Mouse (Mus musculus): ENCODE data around the gene Cfap97d2. TPM values are rescaled to one million over a fixed set of nuclear protein-coding genes. Genes with fewer than 3 reads are reported as not detected.

Cfap97d2 gene
- total RNA-seq (2015; ENCODE audit: low replicate concordance) = not detected in 2 replicates
- total RNA-seq (2017; ENCODE audit: low replicate concordance) = not detected in 2 replicates

DNA sequence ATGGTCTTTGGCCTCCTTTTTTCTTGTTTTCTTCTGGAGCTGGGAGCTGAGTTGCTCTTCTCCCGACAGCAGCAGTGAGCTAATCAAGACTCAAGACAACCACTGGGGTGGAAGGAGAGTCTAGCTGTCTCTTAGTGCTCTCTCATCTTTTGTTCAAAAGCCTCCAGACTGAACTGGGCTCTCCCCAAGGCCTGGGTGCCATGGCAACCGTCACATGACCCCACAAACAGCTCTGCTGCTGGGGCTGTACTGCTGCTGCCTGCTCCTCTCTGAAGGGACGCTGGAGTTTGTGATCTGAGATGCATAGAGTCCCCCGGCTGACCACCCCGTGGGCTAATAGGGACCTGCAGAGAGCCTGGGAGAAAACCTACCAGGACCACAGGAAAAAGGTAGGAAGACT, at the start of gene Cfap97d2:
Cfap97d2 (plus strand) TSS at position 222 of the 400 bp plus-strand sequence.
- ATAC-seq (replicated peaks; ENCODE audit: low FRiP score, poor library complexity, severe bottlenecking) = no peak

DNA sequence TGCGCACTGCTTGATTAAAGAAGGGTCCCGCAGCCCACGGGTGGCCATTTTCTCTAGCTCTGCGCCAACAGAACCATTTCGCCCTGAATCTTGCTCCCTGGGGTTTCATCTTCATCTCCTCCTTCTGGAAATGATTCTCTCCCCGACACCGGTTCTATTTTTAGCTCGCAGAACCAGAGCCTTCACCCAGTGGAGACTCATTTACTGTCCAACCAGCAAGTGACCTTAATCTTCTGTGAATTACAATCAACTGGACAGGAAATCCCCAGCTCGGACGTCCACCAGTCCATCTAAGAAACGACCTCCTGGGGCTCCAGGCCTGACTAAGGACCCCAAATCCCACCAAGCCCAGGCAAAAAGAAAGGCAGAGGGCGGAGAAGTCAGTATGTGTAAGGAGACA, 48.2 kb upstream of the Cfap97d2 start:
- ATAC-seq (replicated peaks; ENCODE audit: low FRiP score, poor library complexity, severe bottlenecking) = no peak

DNA sequence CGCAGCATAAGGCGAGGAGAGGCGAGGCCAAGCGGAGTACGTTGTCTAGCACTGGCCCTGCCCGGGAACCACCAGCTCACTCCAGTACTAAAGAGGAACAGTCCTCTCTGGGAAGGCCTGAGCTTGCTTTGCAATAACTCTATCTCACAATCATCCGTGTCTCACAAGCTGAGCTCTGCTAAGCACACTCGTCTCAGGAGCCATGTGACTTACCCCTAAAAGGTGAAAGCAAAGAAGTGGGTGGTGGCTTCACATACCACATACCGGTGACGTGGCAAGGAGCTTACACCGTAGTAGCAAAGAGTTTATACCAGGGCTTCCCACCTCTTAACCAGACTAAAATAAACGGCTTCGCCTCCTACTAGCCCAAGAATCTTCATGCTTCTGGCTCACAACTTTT, 45.4 kb upstream of the Cfap97d2 start:
- ATAC-seq (replicated peaks; ENCODE audit: low FRiP score, poor library complexity, severe bottlenecking) = no peak

DNA sequence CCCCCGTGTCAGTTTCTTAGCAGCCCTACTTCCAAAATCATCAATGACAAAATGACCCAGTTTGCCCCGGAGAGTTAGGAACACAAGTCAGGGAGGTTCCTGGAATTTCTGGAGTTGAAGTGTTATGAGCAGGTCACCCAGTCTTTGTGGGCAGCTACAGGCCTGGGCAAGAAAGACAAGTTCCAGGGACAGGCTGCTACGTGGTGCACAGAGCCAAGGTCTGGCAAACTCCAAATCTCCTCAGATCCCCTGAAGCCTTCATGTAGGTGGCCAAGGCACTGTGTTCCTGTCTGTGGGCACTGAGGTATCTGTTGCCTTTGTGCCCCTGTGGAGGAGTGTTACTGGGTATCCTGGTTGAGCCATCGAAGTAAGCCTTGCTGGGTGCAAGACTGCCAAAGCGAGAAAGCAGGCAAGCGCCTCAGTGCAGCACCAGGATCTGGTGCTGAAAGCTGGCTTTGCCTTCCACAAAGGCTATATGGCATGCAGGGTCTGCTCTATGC, 40.9 kb upstream of the Cfap97d2 start:
- no peak for ATAC-seq (replicated peaks; ENCODE audit: low FRiP score, poor library complexity, severe bottlenecking)

DNA sequence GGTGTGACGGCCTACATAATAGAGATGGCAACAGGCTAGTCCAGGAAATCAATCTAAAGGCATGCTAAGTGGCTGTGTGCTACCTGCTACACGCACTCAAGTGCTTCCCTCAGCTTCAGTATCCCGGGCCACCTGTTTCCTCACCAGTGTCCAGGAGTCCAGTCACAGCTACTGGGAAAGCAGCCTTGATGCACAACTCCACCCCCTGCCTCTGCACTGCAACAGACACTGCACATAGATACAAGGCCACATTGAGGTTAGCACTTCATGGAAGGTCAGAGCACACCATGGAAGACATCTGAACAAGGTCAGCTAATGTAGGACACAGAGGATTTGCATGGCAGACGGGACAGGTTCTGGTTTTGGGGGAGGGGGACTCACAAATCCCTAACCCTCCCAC, 40.2 kb upstream of the Cfap97d2 start:
- ATAC-seq (replicated peaks; ENCODE audit: low FRiP score, poor library complexity, severe bottlenecking) = no peak

DNA sequence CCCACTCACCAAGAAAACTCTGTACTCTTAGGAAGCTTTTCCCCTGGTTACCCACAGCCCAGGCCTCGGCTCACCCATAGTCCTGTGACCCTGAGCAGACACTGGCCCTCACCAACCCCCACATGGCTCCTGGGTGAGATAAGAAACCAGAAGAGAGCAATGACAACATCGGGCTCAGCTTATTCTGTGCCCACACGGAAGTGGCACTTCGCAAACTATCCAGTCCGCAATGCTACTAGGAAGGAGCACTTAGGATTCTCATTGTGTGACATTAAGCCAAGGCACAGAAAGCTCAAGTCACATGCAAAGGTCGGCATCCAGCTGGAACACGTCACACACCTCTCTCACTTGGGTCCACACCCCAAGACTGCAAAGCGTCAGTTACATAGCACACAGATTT, 39.7 kb upstream of the Cfap97d2 start:
- ATAC-seq (replicated peaks; ENCODE audit: low FRiP score, poor library complexity, severe bottlenecking) = no peak

DNA sequence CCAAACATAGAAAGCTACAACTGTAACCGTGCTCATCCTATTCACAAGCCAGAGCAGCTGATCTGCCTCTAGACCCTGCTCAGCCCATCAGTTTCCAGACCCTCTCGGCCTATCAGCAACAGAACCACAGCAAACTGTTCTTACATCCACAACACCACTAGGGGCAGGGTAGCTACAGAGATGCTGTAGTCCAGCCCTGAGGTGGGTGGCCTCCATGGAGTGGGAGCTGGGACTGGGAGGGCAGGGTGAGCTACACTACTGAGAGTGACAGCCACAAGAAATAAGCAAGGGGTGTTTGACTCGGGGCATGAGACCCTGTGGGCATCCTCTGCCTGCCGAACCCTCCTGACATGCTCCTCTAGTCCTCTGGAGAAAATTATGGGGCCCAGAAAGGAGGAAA, 37.8 kb upstream of the Cfap97d2 start:
- ATAC-seq (replicated peaks; ENCODE audit: low FRiP score, poor library complexity, severe bottlenecking) = no peak

DNA sequence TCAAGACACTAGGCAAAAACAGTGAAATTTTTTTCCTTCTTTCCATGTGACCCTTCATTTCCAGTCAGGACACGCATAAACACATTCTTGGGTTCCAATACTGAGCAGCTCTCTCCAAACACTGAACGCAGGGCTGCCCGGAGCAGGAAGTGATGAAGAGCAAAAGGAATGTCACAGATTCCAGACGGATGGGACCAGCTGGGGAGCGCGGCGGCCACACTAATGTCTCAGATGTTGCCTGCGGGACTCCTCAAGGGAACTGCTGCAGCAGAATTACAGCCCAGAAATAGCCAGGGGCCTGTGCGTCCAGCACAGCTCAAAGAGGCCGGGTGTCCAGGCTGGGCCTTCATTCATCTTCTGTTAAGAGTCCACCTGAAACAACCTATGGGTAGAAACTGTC, 37.3 kb upstream of the Cfap97d2 start:
- ATAC-seq (replicated peaks; ENCODE audit: low FRiP score, poor library complexity, severe bottlenecking) = no peak

DNA sequence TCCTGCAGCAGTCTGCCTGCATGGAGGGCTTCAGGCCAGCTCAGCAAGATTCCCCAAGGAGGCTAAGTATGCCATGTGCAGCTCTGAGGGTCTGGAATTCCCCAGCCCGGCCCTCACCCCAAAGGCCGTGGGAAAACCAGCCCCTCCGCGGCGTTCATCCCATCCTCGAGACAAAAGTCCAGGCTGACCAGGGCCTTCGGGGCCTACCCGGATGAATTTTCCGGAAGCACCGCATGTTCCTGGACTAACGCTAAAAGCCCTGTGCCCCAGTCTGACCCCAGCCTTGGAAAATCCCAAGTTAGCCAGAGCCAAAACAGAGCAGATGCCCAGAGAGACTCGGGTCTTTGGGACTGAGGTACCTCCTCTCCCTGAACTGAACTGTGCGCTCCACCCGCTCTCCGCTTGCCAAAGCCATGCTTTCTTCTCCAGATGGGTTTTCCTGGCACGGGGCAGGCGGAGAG, 35.6 kb upstream of the Cfap97d2 start:
- no peak for ATAC-seq (replicated peaks; ENCODE audit: low FRiP score, poor library complexity, severe bottlenecking)

DNA sequence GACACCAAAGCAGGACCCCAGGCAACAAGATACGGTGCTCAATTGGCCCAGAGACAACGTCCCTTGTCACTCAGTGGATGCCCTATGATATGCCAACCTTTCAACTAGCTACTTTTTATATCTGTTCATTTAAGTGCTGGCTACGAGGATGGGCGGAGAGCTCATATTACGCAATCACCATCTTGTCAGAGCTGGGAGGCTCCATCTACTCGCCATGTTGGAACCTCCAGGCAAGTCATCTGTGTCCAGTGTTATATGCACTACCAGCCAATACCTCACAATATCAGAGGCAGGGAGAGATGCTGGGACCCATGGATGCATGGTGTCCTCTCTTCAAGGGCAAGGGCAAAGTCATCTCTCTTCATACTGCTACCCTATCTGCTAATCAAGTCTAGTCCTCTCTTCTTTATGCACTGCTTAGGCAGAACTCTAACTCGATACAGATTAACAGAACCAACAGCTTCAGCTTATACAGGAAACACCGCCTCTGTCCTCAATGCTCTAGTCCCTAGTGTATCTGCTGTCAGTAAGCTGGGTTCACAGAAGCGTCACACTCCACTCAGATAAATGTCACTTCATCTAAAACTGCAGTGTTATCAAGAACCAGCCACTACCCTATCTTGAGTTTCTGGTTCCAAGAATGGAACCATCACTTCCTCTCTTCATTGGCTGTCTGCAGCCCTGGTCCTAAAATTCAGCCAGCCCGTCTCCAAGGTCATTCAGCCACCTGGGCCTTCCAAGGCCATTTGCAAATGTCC, 34.3 kb upstream of the Cfap97d2 start:
- ATAC-seq (replicated peaks; ENCODE audit: low FRiP score, poor library complexity, severe bottlenecking) = no peak

DNA sequence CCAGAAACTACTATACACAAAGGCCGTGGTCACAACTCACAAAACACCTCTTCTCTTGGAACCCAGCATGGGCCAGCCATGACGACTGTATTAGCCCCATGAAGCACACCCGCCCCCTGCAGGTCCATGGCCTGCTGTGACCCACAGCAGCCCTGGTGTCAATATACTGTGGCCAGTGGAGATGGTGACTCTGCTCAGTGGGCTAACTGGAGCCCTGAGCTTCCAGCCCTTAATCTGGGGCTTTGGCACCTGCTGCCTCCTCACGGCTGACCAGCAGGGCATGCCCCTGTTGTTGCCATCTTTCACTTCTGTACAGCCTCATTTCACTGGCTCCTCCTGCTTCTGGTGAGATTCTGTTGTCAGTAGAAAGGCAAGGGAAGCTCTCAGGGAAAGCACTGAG, 32.5 kb upstream of the Cfap97d2 start:
- ATAC-seq (replicated peaks; ENCODE audit: low FRiP score, poor library complexity, severe bottlenecking) = no peak

DNA sequence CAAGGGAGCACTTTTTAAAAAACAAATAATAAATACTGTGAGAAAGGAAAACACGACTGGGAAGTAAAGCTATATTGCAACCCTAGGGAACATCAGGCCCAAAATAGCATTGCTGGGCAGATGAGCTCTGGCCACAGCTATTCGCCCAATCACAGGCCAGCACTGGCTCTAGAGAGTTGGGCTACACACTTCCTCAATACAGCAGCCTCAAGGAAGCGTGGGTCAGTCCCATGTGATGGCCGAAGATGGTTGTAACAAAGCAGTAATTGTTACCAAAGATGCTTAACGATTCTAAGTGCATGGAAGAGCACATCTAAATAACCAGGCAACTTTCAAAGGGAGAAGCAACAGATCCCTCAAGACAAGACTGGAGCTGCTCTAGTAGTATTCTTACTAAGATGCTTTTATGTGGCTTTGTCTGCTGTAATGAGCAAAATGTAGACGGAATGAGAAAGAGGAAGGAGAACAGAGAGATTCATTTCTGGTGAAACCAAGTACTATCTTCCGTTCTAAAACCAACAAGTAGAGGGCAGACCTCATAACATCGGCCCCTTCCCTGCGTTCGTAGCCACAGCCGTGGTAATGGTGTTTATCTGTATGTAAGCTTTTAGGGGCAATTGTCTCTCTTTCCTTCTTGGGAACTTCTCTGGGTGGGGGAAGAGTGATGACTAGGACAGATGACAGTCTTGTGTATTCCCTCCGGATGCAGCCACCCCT, 31.2 kb upstream of the Cfap97d2 start:
- ATAC-seq (replicated peaks; ENCODE audit: low FRiP score, poor library complexity, severe bottlenecking) = no peak

DNA sequence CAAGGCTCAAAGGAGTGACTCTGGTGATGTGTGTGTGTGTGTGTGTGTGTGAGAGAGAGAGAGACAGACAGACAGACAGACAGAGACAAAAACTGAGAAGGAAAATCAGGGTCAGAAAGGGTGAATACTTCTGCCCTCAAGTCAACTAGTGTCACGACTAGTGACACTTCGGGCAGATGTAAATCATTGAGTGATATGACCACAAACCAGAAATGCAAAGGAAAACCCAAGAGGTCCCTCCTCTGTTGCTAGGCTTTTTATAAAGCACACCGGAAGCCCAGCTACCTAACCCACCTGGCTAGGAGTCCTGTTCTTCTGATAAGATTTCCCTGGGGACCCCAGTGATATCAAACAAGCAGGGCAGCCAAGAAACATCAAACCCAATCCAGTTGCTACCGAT, 30.6 kb upstream of the Cfap97d2 start:
- no peak for ATAC-seq (replicated peaks; ENCODE audit: low FRiP score, poor library complexity, severe bottlenecking)

DNA sequence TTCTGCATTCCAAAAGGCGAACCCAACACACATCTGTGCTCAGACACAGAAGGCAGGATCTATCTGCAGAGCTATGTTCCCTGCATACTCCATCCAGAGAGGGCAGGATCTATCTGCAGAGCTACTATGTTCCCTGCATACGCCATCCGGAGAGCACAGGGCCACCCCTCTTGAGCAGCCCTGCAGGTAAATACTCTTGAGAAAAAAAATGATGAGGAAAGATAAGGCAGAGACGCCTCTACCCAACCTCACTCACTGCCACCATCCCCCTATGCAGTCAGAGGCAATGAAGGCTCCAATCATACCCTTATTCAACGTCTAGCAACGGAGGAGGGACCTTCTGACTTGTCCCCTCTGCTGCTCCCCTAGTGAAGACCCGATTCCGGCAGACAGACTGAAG, 30.2 kb upstream of the Cfap97d2 start:
- no peak for ATAC-seq (replicated peaks; ENCODE audit: low FRiP score, poor library complexity, severe bottlenecking)

DNA sequence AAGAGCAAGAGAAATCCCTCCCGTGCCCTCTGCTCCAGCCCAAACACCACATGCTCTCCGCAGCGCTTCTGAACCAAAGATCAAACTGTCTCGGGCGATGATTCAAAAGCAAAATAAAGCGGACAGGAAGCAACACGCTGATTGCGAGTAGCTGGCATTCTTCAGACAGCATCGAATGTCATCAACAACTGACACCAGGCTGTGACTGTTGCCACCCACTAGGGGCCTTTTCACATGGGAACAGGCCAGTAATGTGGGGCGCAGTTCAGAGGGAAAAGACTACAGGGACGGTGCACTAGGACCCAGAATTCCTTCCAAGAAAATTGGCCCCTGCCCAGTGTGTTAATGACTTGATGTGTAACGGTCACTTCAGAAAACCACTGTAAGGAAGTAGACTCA, 29.4 kb upstream of the Cfap97d2 start:
- ATAC-seq (replicated peaks; ENCODE audit: low FRiP score, poor library complexity, severe bottlenecking) = no peak

DNA sequence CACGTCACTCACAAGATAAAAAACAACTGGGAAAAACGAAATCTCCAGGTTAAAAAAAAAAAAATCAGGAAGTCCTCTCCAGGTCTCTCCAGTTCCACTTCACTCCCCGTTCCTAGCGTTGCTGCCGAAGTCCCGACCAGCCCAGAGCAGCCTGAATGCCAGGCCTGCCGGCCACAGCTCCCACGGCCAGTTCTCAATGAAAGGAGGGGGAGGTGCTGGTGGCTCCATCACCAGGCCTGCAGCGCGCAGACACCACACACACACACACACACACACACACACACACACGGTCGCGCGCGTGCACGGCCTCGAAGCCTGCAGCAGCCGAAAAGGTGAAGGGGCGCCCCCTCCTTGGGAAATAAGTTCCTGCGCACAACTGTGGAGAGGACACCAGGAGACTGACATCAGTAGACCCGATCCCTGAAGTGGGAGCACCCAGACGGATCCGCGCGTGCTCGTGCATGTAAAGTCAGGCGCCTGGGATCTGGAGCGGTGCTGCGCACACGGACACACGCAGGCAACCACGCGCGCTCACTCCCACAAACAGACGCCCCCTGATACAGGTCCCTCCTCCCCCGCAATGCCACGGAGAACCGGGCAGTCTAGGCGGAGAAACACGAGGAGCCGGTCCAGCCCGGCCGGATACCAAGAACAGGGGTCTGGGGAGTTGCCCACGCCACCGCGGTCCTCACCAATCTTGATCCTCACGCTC, 28.8 kb upstream of the Cfap97d2 start:
- ATAC-seq (replicated peaks; ENCODE audit: low FRiP score, poor library complexity, severe bottlenecking) = no peak

DNA sequence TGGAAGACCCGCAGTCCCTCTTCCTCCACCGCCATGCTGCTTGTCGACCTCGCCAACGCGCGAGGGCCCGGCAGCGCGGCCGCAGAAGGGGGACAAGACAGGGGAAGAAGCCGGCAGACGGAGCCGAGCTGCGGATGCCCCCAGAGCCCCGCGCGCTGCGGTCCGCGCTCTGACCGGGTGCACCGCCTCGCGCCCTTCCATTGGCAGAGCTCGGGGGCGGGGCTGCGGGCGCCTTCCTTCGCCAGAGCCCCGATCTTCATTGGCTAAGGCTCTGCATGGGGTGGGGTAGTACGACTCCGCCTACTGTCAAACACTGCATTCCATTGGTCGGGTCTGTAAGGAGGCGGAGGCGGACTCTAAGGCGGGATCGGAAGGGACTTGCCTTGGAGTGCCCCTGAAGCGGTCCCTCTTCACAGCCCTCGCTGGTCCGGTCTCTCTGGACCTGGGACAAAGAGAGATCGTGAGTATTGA, 28.2 kb upstream of the Cfap97d2 start, which contains the start of gene Rasa3:
Rasa3 (minus strand) TSS at position 191 of the 471 bp plus-strand sequence.
- ATAC-seq (replicated peaks; ENCODE audit: low FRiP score, poor library complexity, severe bottlenecking) = peak; percentile 96

DNA sequence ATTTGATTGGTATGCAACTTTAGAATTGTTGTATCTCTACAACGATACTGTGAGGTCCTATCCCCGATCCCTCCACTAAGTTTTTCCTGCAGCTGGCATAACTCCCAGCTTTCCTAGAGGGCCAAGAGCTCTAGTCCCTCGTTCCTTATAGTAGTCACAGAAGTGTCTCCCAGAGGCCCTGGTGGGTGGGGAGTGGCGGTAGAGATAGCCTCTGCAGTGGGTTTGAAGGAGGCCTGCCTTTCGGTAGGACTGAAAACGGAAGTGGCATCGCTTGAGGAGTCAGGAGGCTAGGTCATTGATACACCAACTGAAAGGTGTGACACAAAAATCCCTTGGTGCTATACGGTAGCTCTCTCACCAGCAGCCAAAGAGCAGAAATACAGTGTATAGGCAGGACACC, 27.5 kb upstream of the Cfap97d2 start:
- ATAC-seq (replicated peaks; ENCODE audit: low FRiP score, poor library complexity, severe bottlenecking) = no peak

DNA sequence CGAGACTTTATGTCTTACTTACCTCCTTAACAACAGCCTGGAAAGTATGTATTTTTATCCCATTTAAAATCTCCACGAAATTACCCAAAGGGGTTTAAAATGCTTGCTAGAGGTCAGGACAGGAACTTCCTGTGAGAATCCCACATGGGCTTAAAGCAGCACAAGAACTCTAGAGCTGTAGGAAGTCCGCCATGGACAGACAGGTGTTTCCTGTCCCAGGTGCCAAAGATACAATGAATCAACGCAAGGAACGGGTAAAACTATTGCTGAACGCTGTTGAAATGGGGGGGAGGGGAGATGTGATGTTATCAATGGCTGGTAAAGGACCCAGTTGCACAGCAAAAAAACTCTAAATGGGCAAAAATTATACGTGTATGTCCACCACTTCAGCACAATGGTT, 21.6 kb upstream of the Cfap97d2 start:
- no peak for ATAC-seq (replicated peaks; ENCODE audit: low FRiP score, poor library complexity, severe bottlenecking)

DNA sequence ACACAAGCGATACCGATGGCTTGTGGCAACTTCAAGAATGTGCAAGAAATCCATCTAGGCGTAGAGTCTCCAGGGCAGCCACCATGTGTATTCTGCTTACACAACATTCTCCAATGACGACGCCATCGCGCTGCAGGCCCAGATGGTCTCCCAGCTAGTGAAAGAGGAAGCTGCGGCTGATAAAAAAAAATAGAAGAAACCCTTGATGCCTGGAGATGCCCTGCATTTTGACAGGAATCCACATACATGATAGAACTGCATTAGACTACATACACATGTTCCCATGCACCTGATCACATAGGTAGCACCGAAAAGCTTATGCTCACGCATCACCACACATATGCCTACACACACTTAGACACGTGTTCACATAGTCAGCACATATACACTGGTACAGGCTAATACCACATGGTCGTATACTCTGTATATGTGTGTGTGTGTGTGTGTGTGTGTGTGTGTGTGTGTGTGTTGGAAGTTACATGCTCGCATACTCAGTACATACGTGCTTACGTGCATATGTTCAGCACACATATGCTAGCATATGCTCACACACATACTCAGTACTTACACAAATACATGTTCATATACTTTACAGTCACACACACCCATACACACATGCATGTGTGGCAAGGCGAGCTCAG, 19.9 kb upstream of the Cfap97d2 start:
- no peak for ATAC-seq (replicated peaks; ENCODE audit: low FRiP score, poor library complexity, severe bottlenecking)

All from erythroblast, adult 5-6 weeks (primary cell).